Mouse (Mus musculus): ENCODE measurements around the gene Gm10697. TPM values are rescaled to one million over a fixed set of nuclear protein-coding genes. Genes with fewer than 3 reads are reported as not detected.
"Not testable (repeated sequence)": the region's sequence is repeated elsewhere in the genome, so short reads cannot be mapped to it uniquely, and the experiment has no call there.

Gene Gm10697
- not detected in 2 replicates for polyA plus RNA-seq (2014; fragmentation: Nextera tagmentation; extraction: Ambion mirVana)

DNA sequence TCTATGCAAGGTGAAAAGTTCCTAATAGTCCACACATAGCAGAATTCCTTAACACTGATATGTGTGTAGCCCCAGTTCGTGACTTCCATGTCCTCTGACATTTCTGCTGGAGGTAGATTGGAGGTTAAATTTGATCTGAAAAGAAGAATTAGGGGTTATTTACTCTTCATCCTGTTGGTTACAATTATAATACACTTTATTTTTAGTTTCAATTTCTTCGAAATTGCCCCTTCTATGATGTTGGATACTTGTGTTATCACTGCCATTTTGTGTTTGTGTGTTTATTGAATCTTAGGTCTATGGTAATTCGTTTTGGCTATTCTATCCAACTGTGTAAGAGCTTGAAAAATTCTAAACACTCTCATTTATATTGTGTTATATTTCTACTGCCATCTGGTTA lies at the start of gene Gm10697:
Gene Gm10697 (minus strand): TSS at position 101 of the 400 bp plus-strand sequence.
- not testable (repeated sequence) for H3K4me3 ChIP-seq (replicated peaks; ENCODE audit: low read length); H3K4me1 ChIP-seq (replicated peaks; ENCODE audit: control insufficient read depth, insufficient read depth, low read length); DNase-seq (ENCODE audit: low spot score); H3K27me3 ChIP-seq (ENCODE audit: control insufficient read depth, insufficient read depth, low read length); H3K9me3 ChIP-seq (ENCODE audit: control insufficient read depth, low read length); H3K4me2 ChIP-seq (replicated peaks); H3K9ac ChIP-seq; ATAC-seq (ENCODE audit: low FRiP score); H3K36me3 ChIP-seq (replicated peaks; ENCODE audit: control insufficient read depth, insufficient read depth); H3K27ac ChIP-seq
- WGBS: 67% methylated on average over 1 of the region's 3 CpGs

DNA sequence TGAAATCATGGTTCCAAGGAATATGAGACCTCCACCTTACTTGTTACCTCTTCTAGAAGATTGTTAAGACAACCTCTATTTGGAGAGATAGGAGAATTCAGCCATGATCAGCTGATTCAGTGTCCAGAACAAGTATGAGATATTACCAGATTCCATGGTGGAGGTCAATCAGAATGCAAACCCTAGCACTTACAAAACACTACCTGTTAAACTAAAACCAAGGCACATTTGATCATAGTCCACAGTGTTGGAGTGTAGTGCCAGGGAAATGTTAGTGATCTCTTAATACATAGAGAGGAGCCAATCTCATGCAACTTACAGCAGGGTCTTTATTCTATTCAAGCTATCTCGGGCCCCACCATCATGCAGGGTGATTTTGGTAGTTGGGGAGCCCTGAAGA lies 42.6 kb upstream of the Gm10697 start:
- DNase-seq (ENCODE audit: low spot score); H3K4me1 ChIP-seq (replicated peaks; ENCODE audit: control insufficient read depth, insufficient read depth, low read length); H3K4me3 ChIP-seq (replicated peaks; ENCODE audit: low read length); ATAC-seq (ENCODE audit: low FRiP score); H3K4me2 ChIP-seq (replicated peaks); H3K27me3 ChIP-seq (ENCODE audit: control insufficient read depth, insufficient read depth, low read length); H3K27ac ChIP-seq; H3K36me3 ChIP-seq (replicated peaks; ENCODE audit: control insufficient read depth, insufficient read depth); H3K9me3 ChIP-seq (ENCODE audit: control insufficient read depth, low read length); H3K9ac ChIP-seq: not testable (repeated sequence)
- WGBS: 56% methylated on average over 1 of the region's 1 CpGs

DNA sequence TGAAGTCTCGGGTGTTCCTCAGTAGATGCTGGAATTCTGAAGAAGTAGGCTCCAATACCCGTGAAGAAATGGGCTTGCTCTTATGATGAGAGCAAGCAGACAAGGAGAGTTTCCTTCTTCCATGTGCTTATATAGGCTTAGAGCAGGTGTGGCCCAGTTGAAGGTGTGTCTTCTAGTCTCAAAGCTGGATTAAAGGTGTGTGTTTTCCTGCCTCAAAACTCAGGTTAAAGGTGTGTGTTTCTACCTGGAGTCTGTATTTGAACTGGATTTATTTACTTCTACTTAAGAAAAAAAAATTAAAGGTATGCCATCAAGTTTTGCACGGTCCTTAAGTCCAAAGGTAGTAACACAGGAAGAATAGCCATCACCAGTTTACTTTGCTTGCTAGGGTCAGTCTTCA lies 17.7 kb downstream of the Gm10697 start, which contains the start of gene Gm9125:
Gene Gm9125 (minus strand): TSS at position 101 of the 400 bp plus-strand sequence.
- not testable (repeated sequence) for H3K4me1 ChIP-seq (replicated peaks; ENCODE audit: control insufficient read depth, insufficient read depth, low read length); H3K36me3 ChIP-seq (replicated peaks; ENCODE audit: control insufficient read depth, insufficient read depth); DNase-seq (ENCODE audit: low spot score); H3K9ac ChIP-seq; H3K27ac ChIP-seq; ATAC-seq (ENCODE audit: low FRiP score); H3K4me2 ChIP-seq (replicated peaks); H3K27me3 ChIP-seq (ENCODE audit: control insufficient read depth, insufficient read depth, low read length); H3K4me3 ChIP-seq (replicated peaks; ENCODE audit: low read length); H3K9me3 ChIP-seq (ENCODE audit: control insufficient read depth, low read length)
- WGBS: 97% methylated on average over 1 of the region's 3 CpGs

DNA sequence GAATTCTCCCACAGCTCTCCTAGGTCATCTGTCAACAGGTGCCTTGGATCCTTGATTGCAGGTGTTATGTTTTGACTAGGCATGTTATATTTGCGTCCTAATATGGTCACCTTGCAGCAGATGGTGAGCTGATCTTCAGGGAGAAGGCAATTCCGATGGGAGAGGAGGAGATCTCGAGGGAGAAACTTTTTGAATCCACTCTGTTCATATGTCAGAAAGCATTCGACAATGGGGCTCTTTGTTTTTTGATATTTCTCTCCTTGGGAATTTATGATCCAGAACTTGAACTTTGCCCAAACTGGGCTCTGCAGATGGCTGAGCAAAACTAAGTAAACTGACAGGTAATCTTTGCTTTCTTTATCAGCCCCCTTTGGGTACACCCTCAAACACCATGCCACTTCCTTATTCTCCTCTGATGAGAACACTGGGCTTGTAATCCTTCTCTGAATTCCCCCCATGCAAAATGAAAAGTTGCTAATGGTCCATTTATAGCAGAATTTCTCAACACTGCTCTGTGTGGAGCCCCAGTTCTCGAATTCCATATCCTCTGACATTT lies 22.8 kb downstream of the Gm10697 start:
- H3K4me3 ChIP-seq (replicated peaks; ENCODE audit: low read length); H3K4me2 ChIP-seq (replicated peaks); H3K4me1 ChIP-seq (replicated peaks; ENCODE audit: control insufficient read depth, insufficient read depth, low read length); H3K36me3 ChIP-seq (replicated peaks; ENCODE audit: control insufficient read depth, insufficient read depth); H3K27me3 ChIP-seq (ENCODE audit: control insufficient read depth, insufficient read depth, low read length); H3K27ac ChIP-seq; ATAC-seq (ENCODE audit: low FRiP score); H3K9ac ChIP-seq; DNase-seq (ENCODE audit: low spot score); H3K9me3 ChIP-seq (ENCODE audit: control insufficient read depth, low read length): not testable (repeated sequence)
- no CpG with 5 or more reads among the region's 5 CpGs for WGBS

DNA sequence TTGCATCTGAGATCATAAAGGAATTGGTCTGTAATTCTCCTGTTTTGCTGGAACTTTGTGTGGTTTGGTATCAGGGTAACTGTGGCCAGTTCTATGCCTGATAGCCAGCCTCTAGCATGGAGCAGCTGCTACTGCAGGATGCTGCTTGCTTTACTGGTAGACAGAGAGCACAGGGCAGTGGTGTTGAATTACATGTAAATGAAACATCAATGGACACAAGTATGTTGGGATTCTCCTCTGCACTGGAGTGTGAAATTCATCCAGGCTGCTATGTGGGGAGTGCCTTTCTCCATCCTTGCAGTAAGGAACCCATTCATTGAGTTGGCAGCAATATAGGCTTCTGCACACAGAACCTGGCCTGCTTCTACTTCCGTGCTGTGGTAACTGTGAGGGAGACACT lies 34.2 kb downstream of the Gm10697 start:
- H3K36me3 ChIP-seq (replicated peaks; ENCODE audit: control insufficient read depth, insufficient read depth); H3K4me2 ChIP-seq (replicated peaks); DNase-seq (ENCODE audit: low spot score); H3K4me1 ChIP-seq (replicated peaks; ENCODE audit: control insufficient read depth, insufficient read depth, low read length); H3K27me3 ChIP-seq (ENCODE audit: control insufficient read depth, insufficient read depth, low read length); H3K9me3 ChIP-seq (ENCODE audit: control insufficient read depth, low read length); H3K4me3 ChIP-seq (replicated peaks; ENCODE audit: low read length); H3K27ac ChIP-seq; H3K9ac ChIP-seq; ATAC-seq (ENCODE audit: low FRiP score): not testable (repeated sequence)
- WGBS: 93% methylated on average over 1 of the region's 1 CpGs

- WGBS: 97% methylated on average over 18 of the region's 18 CpGs
- not testable (repeated sequence) for H3K27me3 ChIP-seq (ENCODE audit: control insufficient read depth, insufficient read depth, low read length); H3K4me1 ChIP-seq (replicated peaks; ENCODE audit: control insufficient read depth, insufficient read depth, low read length); H3K36me3 ChIP-seq (replicated peaks; ENCODE audit: control insufficient read depth, insufficient read depth); H3K4me3 ChIP-seq (replicated peaks; ENCODE audit: low read length); H3K4me2 ChIP-seq (replicated peaks); H3K27ac ChIP-seq; DNase-seq (ENCODE audit: low spot score); H3K9me3 ChIP-seq (ENCODE audit: control insufficient read depth, low read length); H3K9ac ChIP-seq; ATAC-seq (ENCODE audit: low FRiP score)
Observed at GRCm38 (mm10) chr3:94034400-94034799, 38.0 kb downstream of the Gm10697 start.

Other genes starting within 250 kb of the Gm10697 start
- not detected in 2 replicates for gene Tdpoz3, start 246.6 kb downstream of the Gm10697 start, polyA plus RNA-seq (2014; fragmentation: Nextera tagmentation; extraction: Ambion mirVana)
- gene Gm9117, start 129.1 kb downstream of the Gm10697 start, polyA plus RNA-seq (2014; fragmentation: Nextera tagmentation; extraction: Ambion mirVana): not detected in 2 replicates
- gene Tdpoz5, start 111.3 kb downstream of the Gm10697 start, polyA plus RNA-seq (2014; fragmentation: Nextera tagmentation; extraction: Ambion mirVana): not detected in 2 replicates
- not detected in 2 replicates for gene Gm9125, start 17.8 kb downstream of the Gm10697 start, polyA plus RNA-seq (2014; fragmentation: Nextera tagmentation; extraction: Ambion mirVana)
- gene Gm10696, start 105.5 kb upstream of the Gm10697 start, polyA plus RNA-seq (2014; fragmentation: Nextera tagmentation; extraction: Ambion mirVana): not detected in 2 replicates
- gene Gm5286, start 124.1 kb upstream of the Gm10697 start, polyA plus RNA-seq (2014; fragmentation: Nextera tagmentation; extraction: Ambion mirVana): not detected in 2 replicates
- gene Gm4778, start 191.4 kb upstream of the Gm10697 start, polyA plus RNA-seq (2014; fragmentation: Nextera tagmentation; extraction: Ambion mirVana): not detected in 2 replicates
- gene Them4, start 237.4 kb upstream of the Gm10697 start, polyA plus RNA-seq (2014; fragmentation: Nextera tagmentation; extraction: Ambion mirVana): 62.1 and 66.4 TPM in 2 replicates

All from hindbrain, embryonic 14.5 days (tissue).